Mouse (Mus musculus) neural tube, embryonic 11.5 days (tissue): ENCODE measurements at regions not wholly inside any gene's neighbourhood (a gene's known extent, or its start where the extent isn't known, plus 50 kb on each side); places are given as distances from the start of the nearest gene placed in this dataset.

Experiments
- ATAC-seq: fragments of 200-750 bp; cut with Nextera tagmentation; 2 replicates; pipeline ENCODE4 v1.8.0; 2017; ENCODE audit warnings: moderate number of reproducible peaks, mild to moderate bottlenecking, moderate TSS enrichment, moderate library complexity; ENCODE audit not compliant: insufficient read depth, low FRiP score, low TSS enrichment
- DNase-seq: peaks from one replicate; pipeline ENCODE4 v3.0.0-alpha.2; 2015; ENCODE audit warnings: low spot score
- H3K27ac ChIP-seq: fragments of 300-500 bp; sonication (generic); 2 replicates; pipeline ENCODE4 v1.5.1; 2014; ENCODE audit warnings: low read depth, mild to moderate bottlenecking, low read length
- H3K27me3 ChIP-seq: fragments of 300-500 bp; sonication (generic); 2 replicates; pipeline ENCODE4 v1.6.1; 2014; ENCODE audit warnings: mild to moderate bottlenecking, low read length, mixed read lengths; ENCODE audit not compliant: control insufficient read depth, insufficient read depth
- H3K36me3 ChIP-seq: fragments of 300-500 bp; sonication (generic); 2 replicates; pipeline ENCODE4 v1.6.1; 2014; ENCODE audit warnings: mild to moderate bottlenecking, low read length, moderate library complexity, mixed read lengths; ENCODE audit not compliant: control insufficient read depth, insufficient read depth
- H3K4me1 ChIP-seq: fragments of 300-500 bp; sonication (generic); 2 replicates; pipeline ENCODE4 v1.6.1; 2014; ENCODE audit warnings: low read length, mixed read lengths; ENCODE audit not compliant: control insufficient read depth, insufficient read depth
- H3K4me2 ChIP-seq: fragments of 300-500 bp; sonication (generic); 2 replicates; pipeline ENCODE4 v1.6.1; 2014; ENCODE audit warnings: low read depth, mild to moderate bottlenecking, moderate library complexity
- H3K4me3 ChIP-seq: fragments of 300-500 bp; sonication (generic); 2 replicates; pipeline ENCODE4 v1.5.1; 2014; ENCODE audit warnings: low read depth, low read length
- H3K9ac ChIP-seq: fragments of 300-500 bp; sonication (generic); 2 replicates; pipeline ENCODE4 v1.6.1; 2014; ENCODE audit warnings: mild to moderate bottlenecking, low read length
- H3K9me3 ChIP-seq: fragments of 300-500 bp; sonication (generic); 2 replicates; pipeline ENCODE4 v1.6.1; 2016; ENCODE audit warnings: low read length; ENCODE audit not compliant: control insufficient read depth
- WGBS: fragments of 180-500 bp; shearing (Covaris S2); extraction: QIAGEN DNeasy Blood & Tissue Kit; methylation state at CpG from one replicate; pipeline ENCODE4 v1.1.7; 2014; 5-methylcytosine and 5-hydroxymethylcytosine counted together

- Histone ChIP-seq H3K4me3 (no peak overlapping the region), H3K4me2 (no peak overlapping the region), H3K4me1 (no peaks in the 10 kb centered on the region), H3K9ac (no peak overlapping the region), H3K36me3 (no peaks in the 10 kb centered on the region), H3K9me3 (no peaks in the 10 kb centered on the region), H3K27me3 (no peaks in the 10 kb centered on the region), H3K27ac (no peak overlapping the region)
- WGBS, result 13% methylated on average over 7 of the region's 7 CpGs
- ATAC-seq (peak; percentile 86; the same call in 1 of the 2 replicates), DNase-seq (peak; percentile 72)
These were observed 137.7 kb downstream of the Gm9733 start for GRCm38 (mm10) chr3:15194362-15194761.

GRCm38 (mm10) chr3:15196101-15196500 lies 136.0 kb downstream of the Gm9733 start:
- H3K4me3 ChIP-seq, result no peak overlapping the region
- 82% methylated on average over 1 of the region's 1 CpGs for WGBS
- H3K9ac ChIP-seq, result no peak overlapping the region
- H3K4me1 ChIP-seq, result no peaks in the 10 kb centered on the region
- no peaks in the 10 kb centered on the region for H3K9me3 ChIP-seq
- H3K36me3 ChIP-seq, result no peaks in the 10 kb centered on the region
- ATAC-seq, result no peak
- H3K27me3 ChIP-seq, result no peaks in the 10 kb centered on the region
- no peak overlapping the region for H3K4me2 ChIP-seq
- DNase-seq, result no peak
- no peak overlapping the region for H3K27ac ChIP-seq

- no peak for ATAC-seq
- Histone ChIP-seq H3K27me3 (no peaks in the 10 kb centered on the region), H3K9me3 (no peaks in the 10 kb centered on the region), H3K27ac (no peak overlapping the region), H3K4me1 (no peaks in the 10 kb centered on the region), H3K4me2 (no peak overlapping the region), H3K4me3 (no peak overlapping the region), H3K36me3 (no peaks in the 10 kb centered on the region), H3K9ac (no peak overlapping the region)
- DNase-seq, result no peak
- WGBS, result 89% methylated on average over 3 of the region's 3 CpGs
These were observed 134.0 kb downstream of the Gm9733 start for GRCm38 (mm10) chr3:15198086-15198485.

- no peaks in the 10 kb centered on the region for H3K4me1 ChIP-seq
- no peaks in the 10 kb centered on the region for H3K36me3 ChIP-seq
- no peaks in the 10 kb centered on the region for H3K9me3 ChIP-seq
- no peaks in the 10 kb centered on the region for H3K27me3 ChIP-seq
- H3K27ac ChIP-seq, result no peak overlapping the region
- ATAC-seq, result no peak
- DNase-seq, result no peak
- H3K4me3 ChIP-seq, result no peak overlapping the region
- 80% methylated on average over 1 of the region's 1 CpGs for WGBS
- no peak overlapping the region for H3K4me2 ChIP-seq
- H3K9ac ChIP-seq, result no peak overlapping the region
These were observed 131.8 kb downstream of the Gm9733 start for GRCm38 (mm10) chr3:15200309-15200708.

- Histone ChIP-seq H3K27ac (no peak overlapping the region), H3K4me3 (no peak overlapping the region), H3K4me2 (no peak overlapping the region), H3K36me3 (no peaks in the 10 kb centered on the region), H3K27me3 (no peaks in the 10 kb centered on the region), H3K9ac (no peak overlapping the region), H3K9me3 (no peaks in the 10 kb centered on the region), H3K4me1 (no peaks in the 10 kb centered on the region)
- ATAC-seq, result no peak
- DNase-seq, result no peak
These were observed 131.1 kb downstream of the Gm9733 start for GRCm38 (mm10) chr3:15200990-15201389.

GRCm38 (mm10) chr3:15202760-15203159 lies 129.3 kb downstream of the Gm9733 start:
- no peak for ATAC-seq
- H3K36me3 ChIP-seq, result no peaks in the 10 kb centered on the region
- 82% methylated on average over 7 of the region's 7 CpGs for WGBS

GRCm38 (mm10) chr3:15205266-15206229 lies 126.6 kb downstream of the Gm9733 start:
- H3K27me3 ChIP-seq, result no peaks in the 10 kb centered on the region
- no peaks in the 10 kb centered on the region for H3K36me3 ChIP-seq
- no peak overlapping the region for H3K27ac ChIP-seq
- ATAC-seq, result no peak
- H3K4me2 ChIP-seq, result no peak overlapping the region
- H3K4me1 ChIP-seq, result no peaks in the 10 kb centered on the region
- no peaks in the 10 kb centered on the region for H3K9me3 ChIP-seq
- H3K4me3 ChIP-seq, result no peak overlapping the region
- 68% methylated on average over 6 of the region's 6 CpGs for WGBS
- DNase-seq, result no peak
- no peak overlapping the region for H3K9ac ChIP-seq

More at GRCm38 (mm10) chr3:15202760-15203159, 129.3 kb downstream of the Gm9733 start:
- H3K9ac ChIP-seq, result no peak overlapping the region
- H3K27ac ChIP-seq, result no peak overlapping the region
- no peaks in the 10 kb centered on the region for H3K4me1 ChIP-seq
- H3K9me3 ChIP-seq, result no peaks in the 10 kb centered on the region
- no peaks in the 10 kb centered on the region for H3K27me3 ChIP-seq
- no peak overlapping the region for H3K4me3 ChIP-seq
- DNase-seq, result no peak
- H3K4me2 ChIP-seq, result no peak overlapping the region

- Histone ChIP-seq H3K27me3 (no peaks in the 10 kb centered on the region), H3K27ac (no peak overlapping the region), H3K4me3 (no peak overlapping the region), H3K9me3 (no peaks in the 10 kb centered on the region), H3K9ac (no peak overlapping the region), H3K36me3 (no peaks in the 10 kb centered on the region), H3K4me2 (no peak overlapping the region), H3K4me1 (no peaks in the 10 kb centered on the region)
- WGBS, result 84% methylated on average over 3 of the region's 3 CpGs
- no peak for ATAC-seq
- no peak for DNase-seq
These were observed 119.7 kb downstream of the Gm9733 start for GRCm38 (mm10) chr3:15212357-15212756.

- no peak overlapping the region for H3K27ac ChIP-seq
- no peaks in the 10 kb centered on the region for H3K9me3 ChIP-seq
- H3K36me3 ChIP-seq, result no peaks in the 10 kb centered on the region
- H3K4me3 ChIP-seq, result no peak overlapping the region
- no peaks in the 10 kb centered on the region for H3K27me3 ChIP-seq
- no peak for ATAC-seq
- H3K4me2 ChIP-seq, result no peak overlapping the region
- no peak overlapping the region for H3K9ac ChIP-seq
- no peak for DNase-seq
- H3K4me1 ChIP-seq, result no peaks in the 10 kb centered on the region
These were observed 114.5 kb downstream of the Gm9733 start for GRCm38 (mm10) chr3:15217591-15217990.
